ENCODE assay signal across 33 mouse cellular contexts in genomic region chr19:28854831-28855230, GRCm38 (mm10). TPM values are rescaled to one million over a fixed set of nuclear protein-coding genes. Genes with fewer than 3 reads are reported as not detected.
"Had no signal": no experiment of that assay in that cellular context is flagged by ENCODE, and none has a peak within 500 bp of the region (broad histone marks: within the 10 kb centered on the region; RNA-seq: fewer than 3 reads in every experiment).

No protein-coding gene starts in this region.

- H3K4me2 ChIP-seq: heart, embryonic 11.5 days; heart, embryonic 12.5 days; heart, embryonic 13.5 days; heart, embryonic 15.5 days; hindbrain, embryonic 12.5 days; hindbrain, embryonic 13.5 days; hindbrain, embryonic 14.5 days; hindbrain, embryonic 15.5 days; intestine, embryonic 15.5 days; kidney, embryonic 15.5 days had no signal

- H3K36me3 ChIP-seq: heart, embryonic 10.5 days; heart, embryonic 12.5 days; heart, embryonic 13.5 days; heart, embryonic 15.5 days; hindbrain, embryonic 10.5 days; hindbrain, embryonic 12.5 days; hindbrain, embryonic 13.5 days; hindbrain, embryonic 15.5 days; intestine, embryonic 15.5 days; kidney, embryonic 15.5 days had no signal

- H3K9ac ChIP-seq: heart, embryonic 12.5 days; heart, embryonic 13.5 days; heart, embryonic 15.5 days; hindbrain, embryonic 12.5 days; hindbrain, embryonic 13.5 days; hindbrain, embryonic 14.5 days; hindbrain, embryonic 15.5 days; intestine, embryonic 15.5 days; kidney, embryonic 15.5 days had no signal

- H3K27ac ChIP-seq: heart, embryonic 10.5 days; heart, embryonic 13.5 days; heart, embryonic 15.5 days; hindbrain, embryonic 10.5 days; hindbrain, embryonic 12.5 days; hindbrain, embryonic 13.5 days; hindbrain, embryonic 14.5 days; hindbrain, embryonic 15.5 days; hindbrain, postnatal 0 days; intestine, embryonic 15.5 days; kidney, embryonic 15.5 days; kidney, postnatal 0 days; layer of hippocampus, adult 2 months; left cerebral cortex, adult 2 months had no signal

- H3K4me1 ChIP-seq: heart, embryonic 10.5 days; heart, embryonic 12.5 days; heart, embryonic 13.5 days; heart, embryonic 15.5 days; hindbrain, embryonic 10.5 days; hindbrain, embryonic 12.5 days; hindbrain, embryonic 13.5 days; hindbrain, embryonic 15.5 days; intestine, embryonic 15.5 days; kidney, embryonic 15.5 days had no signal

- H3K9me3 ChIP-seq: heart, embryonic 10.5 days; heart, embryonic 12.5 days; heart, embryonic 13.5 days; heart, embryonic 15.5 days; hindbrain, embryonic 10.5 days; hindbrain, embryonic 12.5 days; hindbrain, embryonic 13.5 days; hindbrain, embryonic 15.5 days; intestine, embryonic 15.5 days; kidney, embryonic 15.5 days had no signal

- ATAC-seq: hindbrain, embryonic 16.5 days; hindbrain, postnatal 0 days; inflammation-experienced regulatory T-cells, adult 6 months; intestine, embryonic 15.5 days; intestine, embryonic 16.5 days; intestine, postnatal 0 days had no signal

- H3K27me3 ChIP-seq: heart, embryonic 12.5 days; heart, embryonic 13.5 days; heart, embryonic 15.5 days; hindbrain, embryonic 12.5 days; hindbrain, embryonic 13.5 days; hindbrain, embryonic 15.5 days; intestine, embryonic 15.5 days; kidney, embryonic 15.5 days had no signal

- DNase-seq: heart, postnatal 10 days; heart, postnatal 14 days; heart, postnatal 36 days; heart, postnatal 4 days; kidney, adult 11 months; kidney, adult 18-20 months; kidney, postnatal 10 days; kidney, postnatal 14 days; kidney, postnatal 25 days; kidney, postnatal 36 days; kidney, postnatal 4 days; layer of hippocampus, adult 9-11 months; layer of hippocampus, postnatal 36 days had no signal

- H3K4me3 ChIP-seq: heart, embryonic 10.5 days; heart, embryonic 12.5 days; heart, embryonic 13.5 days; heart, embryonic 15.5 days; hindbrain, embryonic 10.5 days; hindbrain, embryonic 12.5 days; hindbrain, embryonic 13.5 days; hindbrain, embryonic 15.5 days; intestine, embryonic 15.5 days; kidney, embryonic 15.5 days; layer of hippocampus, adult 2 months; left cerebral cortex, adult 2 months had no signal

RNA-seq across cellular contexts. Expression of gene Slc1a1, which starts 20.0 kb away (rescaled TPM):
- polyA plus RNA-seq: inflammation-experienced regulatory T-cells, adult 6 months had no signal
